Mouse (Mus musculus) bone marrow macrophage, adult 2 months (primary cell): ENCODE results near the gene Gna15. TPM values are rescaled to one million over a fixed set of nuclear protein-coding genes. Genes with fewer than 3 reads are reported as not detected.

Experiments
- H3K27ac ChIP-seq: 2 replicates; pipeline ENCODE4 v1.5.1; 2012; ENCODE audit warnings: low read depth, low read length; ENCODE audit not compliant: insufficient read depth
- H3K4me1 ChIP-seq: 2 replicates; pipeline ENCODE4 v1.6.1; 2012; ENCODE audit warnings: low read length; ENCODE audit not compliant: control insufficient read depth, insufficient read depth
- H3K4me3 ChIP-seq: 2 replicates; pipeline ENCODE4 v1.5.1; 2012; ENCODE audit warnings: mild to moderate bottlenecking, low read length, moderate library complexity; ENCODE audit not compliant: insufficient read depth
- CTCF ChIP-seq: IDR thresholded peaks from 2 replicates; pipeline ENCODE4 v1.5.1; 2012; ENCODE audit warnings: low read depth, mild to moderate bottlenecking, low read length, moderate library complexity
- POLR2A ChIP-seq: IDR thresholded peaks from 2 replicates; pipeline ENCODE4 v1.6.1; 2012; ENCODE audit warnings: mild to moderate bottlenecking, low read depth, low read length, borderline replicate concordance
- polyA plus RNA-seq: library from polyadenylated mRNA; stranded (reverse); fragments of >200 nt; gene quantifications from 2 replicates; pipeline ENCODE4 v1.2.4, GENCODE M21; 2012; ENCODE audit not compliant: missing spikeins, insufficient read depth, insufficient read length

Gna15 gene
- 23.5 and 24.2 TPM in 2 replicates for polyA plus RNA-seq

- peak within 1 kb of the TSS; percentile 70 for H3K4me3 ChIP-seq
- H3K4me1 ChIP-seq = peaks cover 30% of the 10 kb centered on the region
- peak within 1 kb of the TSS; percentile 85 for H3K27ac ChIP-seq
- TF ChIP-seq POLR2A (no peak), CTCF (no peak; the same call in 1 of the 2 replicates)
Observed at GRCm38 (mm10) chr10:81524051-81524605, at the start of gene Gna15. Gene Gna15 (minus strand): TSS chr10:81524225.

DNA sequence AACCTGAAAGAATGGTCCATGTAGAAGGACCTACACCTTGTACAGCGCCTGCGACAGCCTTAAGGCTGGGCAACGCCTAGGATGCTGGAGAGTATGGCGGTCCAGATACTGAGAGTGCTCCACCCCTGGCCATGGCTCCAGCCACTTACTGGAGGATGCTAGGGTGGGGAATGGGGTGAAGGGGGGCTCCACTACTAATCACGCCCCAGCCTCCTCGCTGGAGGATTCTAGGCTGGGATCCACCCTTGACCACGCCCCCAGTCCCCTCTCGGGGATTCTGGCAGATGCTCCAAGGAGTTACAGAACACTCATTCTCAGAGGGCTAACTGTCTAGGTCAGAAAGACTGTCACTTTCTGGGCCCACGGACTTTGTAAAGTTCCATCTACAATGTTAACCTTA is 49.0 kb upstream of the Gna15 start:
- no peak overlapping the region for H3K27ac ChIP-seq
- H3K4me3 ChIP-seq = no peak overlapping the region
- peaks cover 5% of the 10 kb centered on the region; the same call in 1 of the 2 replicates for H3K4me1 ChIP-seq
- TF ChIP-seq POLR2A (no peak), CTCF (no peak)

- Histone ChIP-seq H3K4me1 (peaks cover 5% of the 10 kb centered on the region; the same call in 1 of the 2 replicates), H3K4me3 (peak overlapping the region; percentile 56), H3K27ac (no peak overlapping the region)
- TF ChIP-seq CTCF = no peak
- TF ChIP-seq POLR2A = no peak
Observed at GRCm38 (mm10) chr10:81572133-81572671, 48.2 kb upstream of the Gna15 start.

DNA sequence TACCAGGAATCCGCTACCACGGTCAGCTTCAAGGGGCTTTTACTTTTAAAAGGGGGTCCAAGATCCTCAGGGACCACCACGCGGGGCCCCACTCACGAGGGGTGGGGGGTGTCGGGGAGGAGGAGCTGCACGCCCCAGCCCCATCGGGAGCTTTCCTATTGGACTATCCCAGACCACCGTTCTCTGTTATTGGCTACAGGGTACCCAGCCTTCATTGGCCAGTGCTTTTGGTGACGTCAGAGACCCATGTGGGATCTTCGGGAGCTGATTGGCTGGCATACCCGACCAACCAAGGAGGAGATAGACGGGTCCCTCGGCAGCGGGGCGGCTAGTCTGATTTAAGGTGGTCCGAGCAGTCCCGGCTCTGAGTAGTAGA is 47.5 kb upstream of the Gna15 start:
- TF ChIP-seq POLR2A (no peak), CTCF (no peak)
- peaks cover 5% of the 10 kb centered on the region; the same call in 1 of the 2 replicates for H3K4me1 ChIP-seq
- peak overlapping the region; percentile 66 for H3K27ac ChIP-seq
- H3K4me3 ChIP-seq = peak overlapping the region; percentile 77

DNA sequence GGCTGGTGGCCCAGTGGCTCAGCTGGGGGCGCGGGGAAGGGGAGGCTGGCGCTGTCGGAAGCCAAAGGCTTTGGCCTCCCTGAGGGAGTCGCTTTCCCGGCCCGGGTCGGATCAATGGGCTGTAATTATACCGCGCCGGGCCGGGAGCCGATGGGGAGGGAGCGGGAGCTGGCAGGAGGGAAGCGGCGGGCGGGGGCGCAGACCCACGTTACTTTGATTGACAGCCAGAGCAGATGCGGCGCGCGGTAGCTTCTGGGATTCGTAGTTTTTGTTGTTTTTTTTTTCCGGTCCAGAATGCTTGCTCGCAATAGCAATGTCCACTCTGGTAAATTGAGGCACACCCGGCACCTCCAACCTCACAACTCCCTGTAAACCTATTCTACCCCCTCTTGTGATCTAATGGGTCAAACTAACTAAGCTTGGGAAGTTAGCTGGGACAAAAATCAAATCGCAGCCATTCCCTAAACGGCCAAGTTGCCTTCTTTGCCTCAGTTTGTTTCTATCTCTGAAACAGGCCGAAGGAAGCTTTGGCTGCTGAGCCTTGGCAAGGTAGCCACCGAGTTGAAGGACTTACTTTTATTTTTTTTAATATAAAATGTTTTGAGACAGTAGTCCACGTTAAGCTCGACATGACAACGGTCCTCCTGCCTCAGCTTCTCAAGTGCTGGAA is 46.9 kb upstream of the Gna15 start:
- Histone ChIP-seq H3K4me1 (peaks cover 5% of the 10 kb centered on the region; the same call in 1 of the 2 replicates), H3K27ac (peak overlapping the region; percentile 66), H3K4me3 (peak overlapping the region; percentile 77)
- TF ChIP-seq POLR2A (no peak), CTCF (no peak)

DNA sequence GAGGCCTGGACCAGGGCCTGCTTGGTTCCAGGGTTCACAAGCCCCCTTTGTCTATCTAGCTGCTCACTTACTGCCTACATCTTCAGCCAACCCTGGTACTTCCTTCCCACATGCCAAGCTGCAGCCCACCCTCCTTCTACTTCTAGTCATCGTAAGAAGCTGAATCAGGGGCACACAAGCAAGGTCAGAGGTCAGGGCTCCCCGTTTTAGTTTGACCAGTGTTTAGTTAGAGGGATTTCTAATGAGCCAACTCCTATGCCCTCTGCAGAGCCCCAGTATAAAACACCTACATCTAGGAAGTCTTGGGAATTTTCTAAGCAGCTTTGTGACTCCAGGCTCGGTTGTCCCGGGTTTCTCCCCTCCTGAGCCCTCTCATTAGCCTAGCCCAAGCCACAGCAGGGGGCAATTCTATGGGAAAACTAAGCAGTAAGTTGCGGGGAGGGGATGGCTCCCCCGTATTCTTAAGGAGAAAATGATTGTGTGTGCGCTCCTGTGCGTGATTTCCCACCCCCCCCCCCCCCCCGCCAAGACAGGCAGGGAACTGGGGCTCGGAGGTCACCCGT is 46.3 kb upstream of the Gna15 start:
- peak overlapping the region; percentile 77 for H3K4me3 ChIP-seq
- H3K27ac ChIP-seq = no peak overlapping the region
- peaks cover 5% of the 10 kb centered on the region; the same call in 1 of the 2 replicates for H3K4me1 ChIP-seq
- TF ChIP-seq POLR2A (no peak), CTCF (no peak)

GRCm38 (mm10) chr10:81569507-81570237 is 45.6 kb upstream of the Gna15 start:
- Histone ChIP-seq H3K4me3 (no peak overlapping the region), H3K4me1 (peaks cover 3% of the 10 kb centered on the region; the same call in 1 of the 2 replicates)

GRCm38 (mm10) chr10:81568381-81569191 is 44.6 kb upstream of the Gna15 start:
- H3K4me1 ChIP-seq = peaks cover 3% of the 10 kb centered on the region; the same call in 1 of the 2 replicates
- TF ChIP-seq POLR2A (no peak), CTCF (no peak)
- no peak overlapping the region for H3K4me3 ChIP-seq
- H3K27ac ChIP-seq = no peak overlapping the region

More at GRCm38 (mm10) chr10:81569507-81570237, 45.6 kb upstream of the Gna15 start:
- TF ChIP-seq CTCF = no peak
- TF ChIP-seq POLR2A = no peak
- H3K27ac ChIP-seq = no peak overlapping the region

DNA sequence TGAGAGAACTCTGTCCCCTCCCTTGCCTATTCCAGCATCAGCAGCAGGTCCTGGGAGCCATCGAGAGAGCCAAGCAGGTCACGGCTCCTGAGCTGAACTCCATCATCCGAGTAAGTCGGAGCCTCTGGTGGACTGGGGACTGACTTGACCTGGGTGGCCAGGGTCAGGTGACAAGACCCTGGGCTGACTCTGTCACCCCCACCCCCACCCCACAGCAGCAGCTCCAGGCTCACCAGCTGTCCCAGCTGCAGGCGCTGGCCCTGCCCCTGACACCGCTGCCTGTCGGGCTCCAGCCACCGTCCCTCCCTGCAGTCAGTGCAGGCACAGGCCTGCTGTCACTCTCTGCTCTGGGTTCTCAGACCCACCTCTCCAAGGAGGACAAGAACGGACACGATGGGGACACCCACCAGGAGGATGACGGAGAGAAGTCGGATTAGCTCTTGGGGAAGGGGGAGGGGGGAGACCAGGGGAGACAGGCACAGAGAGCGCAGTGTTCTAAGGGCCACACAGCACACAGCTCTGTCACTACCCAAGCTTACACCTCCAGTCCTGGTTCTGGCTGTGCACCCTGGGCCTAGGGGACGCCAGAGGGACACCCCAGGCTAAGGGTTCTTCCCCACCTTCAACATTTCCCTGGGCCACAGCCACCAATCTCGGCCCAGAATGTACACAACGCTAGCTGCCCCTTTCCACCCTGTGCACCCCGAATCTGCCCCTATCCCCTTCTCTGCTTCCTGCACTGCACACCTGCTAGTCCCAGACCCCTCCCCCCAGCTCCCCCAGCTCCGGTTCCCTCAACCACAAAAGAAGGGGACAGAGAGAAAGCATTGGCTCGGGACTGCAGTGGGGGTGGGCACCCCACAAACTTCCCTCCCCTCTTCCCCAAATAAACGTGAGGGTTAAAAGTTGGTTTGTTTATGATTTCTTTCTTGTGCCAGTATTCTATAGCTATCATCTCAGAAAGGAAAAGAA is 41.5 kb upstream of the Gna15 start:
- Histone ChIP-seq H3K4me3 (no peak overlapping the region), H3K27ac (no peak overlapping the region), H3K4me1 (peaks cover 11% of the 10 kb centered on the region)
- TF ChIP-seq CTCF (no peak), POLR2A (no peak)
